Mouse (Mus musculus): ENCODE data around the gene Hnrnpl.

Gene Hnrnpl

GRCm38 (mm10) chr7:28829821-28830220 lies 21.5 kb downstream of the Hnrnpl start:
- no peak for DNase-seq (ENCODE audit: low spot score in 2 of 2)

GRCm38 (mm10) chr7:28830981-28831380 lies 22.6 kb downstream of the Hnrnpl start:
- DNase-seq (ENCODE audit: low spot score in 2 of 2) = no peak

- DNase-seq (ENCODE audit: low spot score in 2 of 2) = no peak
Observed at GRCm38 (mm10) chr7:28831411-28832125, 23.2 kb downstream of the Hnrnpl start.

- no peak for DNase-seq (ENCODE audit: low spot score in 2 of 2)
Observed at GRCm38 (mm10) chr7:28832137-28832536, 23.8 kb downstream of the Hnrnpl start.

- DNase-seq (ENCODE audit: low spot score in 2 of 2) = no peak
Observed at GRCm38 (mm10) chr7:28833723-28834347, 25.5 kb downstream of the Hnrnpl start, which contains the start of gene Lgals4. Lgals4 (plus strand) TSS chr7:28833854.

GRCm38 (mm10) chr7:28836936-28837335 lies 28.6 kb downstream of the Hnrnpl start:
- DNase-seq (ENCODE audit: low spot score in 2 of 2) = no peak

GRCm38 (mm10) chr7:28838331-28838730 lies 30.0 kb downstream of the Hnrnpl start:
- DNase-seq (ENCODE audit: low spot score in 2 of 2) = no peak

- DNase-seq (ENCODE audit: low spot score in 2 of 2) = no peak
Observed at GRCm38 (mm10) chr7:28847273-28847672, 38.9 kb downstream of the Hnrnpl start.

GRCm38 (mm10) chr7:28849700-28850236 lies 41.4 kb downstream of the Hnrnpl start:
- DNase-seq (ENCODE audit: low spot score in 2 of 2) = no peak

- no peak for DNase-seq (ENCODE audit: low spot score in 2 of 2)
Observed at GRCm38 (mm10) chr7:28850642-28851041, 42.3 kb downstream of the Hnrnpl start.

- DNase-seq (ENCODE audit: low spot score in 2 of 2) = no peak
Observed at GRCm38 (mm10) chr7:28859953-28860352, 51.6 kb downstream of the Hnrnpl start.

- no peak for DNase-seq (ENCODE audit: low spot score in 2 of 2)
Observed at GRCm38 (mm10) chr7:28860898-28861297, 52.6 kb downstream of the Hnrnpl start.

GRCm38 (mm10) chr7:28862817-28863499 lies 54.6 kb downstream of the Hnrnpl start:
- DNase-seq (ENCODE audit: low spot score in 2 of 2) = peak; percentile 35 to 62

- DNase-seq (ENCODE audit: low spot score in 2 of 2) = no peak
Observed at GRCm38 (mm10) chr7:28863540-28863939, 55.2 kb downstream of the Hnrnpl start, which contains the start of gene Lgals7. Lgals7 (plus strand) TSS chr7:28863853.

GRCm38 (mm10) chr7:28864288-28864750 lies 56.0 kb downstream of the Hnrnpl start:
- DNase-seq (ENCODE audit: low spot score in 2 of 2) = peak in 1 of 2 experiments; percentile 18

- peak; percentile 85 to 89 for DNase-seq (ENCODE audit: low spot score in 2 of 2)
Observed at GRCm38 (mm10) chr7:28865481-28866300, 57.4 kb downstream of the Hnrnpl start.

GRCm38 (mm10) chr7:28866769-28867507 lies 58.6 kb downstream of the Hnrnpl start:
- DNase-seq (ENCODE audit: low spot score in 2 of 2) = no peak

GRCm38 (mm10) chr7:28867508-28868340 lies 59.4 kb downstream of the Hnrnpl start:
- peak; percentile 57 to 67 for DNase-seq (ENCODE audit: low spot score in 2 of 2)

- DNase-seq (ENCODE audit: low spot score in 2 of 2) = no peak
Observed at GRCm38 (mm10) chr7:28870901-28871664, 62.7 kb downstream of the Hnrnpl start.

Data from frontal cortex, postnatal 36 days (tissue).